Mouse (Mus musculus) Patski (cell line): ENCODE measurements around the gene Tmem165. TPM values are rescaled to one million over a fixed set of nuclear protein-coding genes. Genes with fewer than 3 reads are reported as not detected.

Experiments used
- ATAC-seq: fragments of 100-300 bp; one replicate; pipeline ENCODE4 v1.8.0; 2021
- CTCF ChIA-PET: fragments of 350-600 bp; sonication (Branson Sonifier 250); formaldehyde crosslinking; loops from one replicate; lab custom pipeline; 2022; ENCODE audit warnings: inconsistent platforms; lab: Charles Lee
- POLR2A ChIA-PET: fragments of 350-600 bp; sonication (Branson Sonifier 250); formaldehyde crosslinking; loops from one replicate; lab custom pipeline; 2022; ENCODE audit warnings: antibody characterized with exemption, inconsistent platforms; lab: Charles Lee
- DNase-seq: peaks from one replicate; pipeline ENCODE4 v3.0.0-alpha.2; 2011; ENCODE audit warnings: low read depth, low spot score
- H3K27me3 ChIP-seq: fragments of 371-371 bp; one replicate; pipeline ENCODE4 v1.5.1; 2021
- CTCF ChIP-seq: fragments of 100-300 bp; IDR thresholded peaks from one replicate; pipeline ENCODE4 v1.5.1; 2021
- in situ Hi-C: fragments of 300-500 bp; cut with MboI; formaldehyde crosslinking; loops from 3 replicates; pipeline ENCODE4 v1.11.1; 2018; ENCODE audit warnings: low pct_unique_long_range_greater_than_20kb, mixed read lengths
- polyA plus RNA-seq: library from polyadenylated mRNA; unstranded; gene quantifications from one replicate; pipeline ENCODE4 v1.2.3, GENCODE M21; 2021

Tmem165 gene
- polyA plus RNA-seq, 1 experiment from 2014 or later, result 129 TPM

DNA sequence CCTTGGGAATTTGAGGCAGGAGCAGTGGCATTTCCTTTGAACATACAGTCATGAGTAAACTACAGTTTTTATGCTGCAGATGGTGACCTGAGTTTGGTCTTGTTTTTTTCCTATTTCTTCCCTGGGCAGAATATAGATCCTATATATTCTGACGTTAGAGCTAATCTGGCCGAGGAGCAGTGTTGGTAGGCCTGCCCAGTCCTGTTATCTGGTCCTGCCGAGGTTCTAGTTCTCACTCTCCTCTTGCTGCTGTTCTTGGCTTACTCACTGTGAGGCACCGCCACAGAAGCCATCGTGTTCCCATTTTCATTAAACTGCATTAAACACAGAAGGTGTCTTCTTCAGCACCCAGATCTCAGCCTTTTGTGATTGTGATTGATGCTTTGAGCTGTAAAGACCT is 4.2 kb downstream of the Tmem165 start:
- ChIA-PET CTCF (interaction anchor here (0.7 kb wide), 1 partner anchor 10 kb away, joined by 3 read pairs; no protein-coding TSS in a partner anchor), POLR2A (interaction anchor here (1.0 kb wide), 1 partner anchor 26 kb away, joined by 3 read pairs; no protein-coding TSS in a partner anchor)
- no peak for TF ChIP-seq CTCF
- DNase-seq (no peak), ATAC-seq (no peak)
- H3K27me3 ChIP-seq, result no peaks in the 10 kb centered on the region
- in situ Hi-C loops, result no loop called here

GRCm38 (mm10) chr5:76190609-76191008 is 6.9 kb downstream of the Tmem165 start:
- DNase-seq (no peak), ATAC-seq (no peak)
- CTCF ChIA-PET, result interaction anchor here (0.8 to 1.0 kb wide), 2 partner anchors 8 to 20 kb away, joined by 3 read pairs; no protein-coding TSS in a partner anchor
- POLR2A ChIA-PET, result no interaction called here
- no peak for TF ChIP-seq CTCF
- in situ Hi-C loops, result no loop called here
- H3K27me3 ChIP-seq, result no peaks in the 10 kb centered on the region

DNA sequence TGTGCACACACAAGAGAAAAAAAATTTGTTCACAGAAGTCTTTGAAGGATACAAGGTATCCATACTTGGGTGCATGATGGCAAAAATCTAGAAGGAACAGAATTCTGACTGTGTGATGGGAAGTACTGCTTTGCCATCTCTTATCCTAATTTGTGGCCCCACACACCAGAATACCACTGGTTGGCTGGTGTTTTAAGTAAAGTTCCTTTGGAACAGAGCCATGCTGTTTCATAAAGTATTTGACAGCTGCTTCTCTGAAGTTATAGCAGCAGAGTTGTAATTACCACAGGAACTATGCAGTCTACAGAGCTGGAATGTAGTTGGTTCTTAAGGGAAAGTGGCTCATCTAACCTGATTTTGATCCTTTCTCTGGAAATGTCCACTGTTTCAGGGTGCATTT is 9.4 kb downstream of the Tmem165 start:
- POLR2A ChIA-PET, result interaction anchor here (1.0 kb wide), 1 partner anchor 9 kb away, joined by 3 read pairs; no protein-coding TSS in a partner anchor
- DNase-seq, result no peak

DNA sequence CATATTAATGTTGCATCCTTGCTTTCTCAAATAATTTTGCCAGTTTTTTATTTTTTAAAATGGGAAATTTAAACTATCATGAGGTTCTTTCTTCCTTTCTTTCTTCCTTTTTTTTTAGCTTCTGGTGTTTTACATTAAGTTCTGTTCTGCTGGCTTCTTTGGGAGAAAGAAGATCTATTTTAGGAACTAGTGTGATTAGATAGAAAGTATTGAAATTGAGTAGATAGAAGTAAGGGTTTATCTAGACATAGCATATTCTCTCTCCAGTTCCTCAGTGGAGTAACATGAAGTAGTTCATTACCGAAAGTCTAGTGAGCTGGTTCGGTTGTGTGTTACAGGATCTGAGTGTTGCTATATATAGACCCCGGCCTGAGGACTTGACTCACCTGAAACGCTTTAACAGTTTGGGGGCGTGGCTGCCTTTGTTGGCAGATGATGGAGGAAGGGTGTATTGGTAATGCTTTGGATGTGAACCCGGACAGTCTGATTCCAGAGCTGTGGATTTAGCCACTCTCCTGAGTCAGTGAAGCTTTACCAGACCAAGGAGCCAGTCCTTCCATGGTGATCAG is 10.8 kb downstream of the Tmem165 start:
- TF ChIP-seq CTCF, result no peak
- DNase-seq, result no peak
- ATAC-seq, result peak; percentile 55
- CTCF ChIA-PET, result interaction anchor here (1.4 kb wide), 1 partner anchor 16 kb away, joined by 3 read pairs; no protein-coding TSS in a partner anchor
- H3K27me3 ChIP-seq, result no peaks in the 10 kb centered on the region
- POLR2A ChIA-PET, result interaction anchor here (0.6 to 1.0 kb wide), 2 partner anchors 31 to 683 kb away, joined by 3 to 4 read pairs; no protein-coding TSS in a partner anchor
- in situ Hi-C loops, result no loop called here

More for the DNA sequence above, 9.4 kb downstream of the Tmem165 start:
- ATAC-seq, result no peak
- TF ChIP-seq CTCF, result no peak
- H3K27me3 ChIP-seq, result no peaks in the 10 kb centered on the region
- CTCF ChIA-PET, result interaction anchor here (1.7 kb wide), 2 partner anchors 15 to 53 kb away, joined by 3 to 5 read pairs; partner anchors contain the start of gene Srd5a3
- in situ Hi-C loops, result no loop called here

- TF ChIP-seq CTCF, result no peak
- POLR2A ChIA-PET, result interaction anchor here (0.6 kb wide), 1 partner anchor 10 kb away, joined by 3 read pairs; no protein-coding TSS in a partner anchor
- no peaks in the 10 kb centered on the region for H3K27me3 ChIP-seq
- no peak for ATAC-seq
- in situ Hi-C loops, result no loop called here
- CTCF ChIA-PET, result interaction anchor here (1.0 to 2.4 kb wide), 2 partner anchors 10 to 31 kb away, joined by 3 to 8 read pairs; no protein-coding TSS in a partner anchor
- no peak for DNase-seq
Measured at GRCm38 (mm10) chr5:76199346-76199745, 15.7 kb downstream of the Tmem165 start.

GRCm38 (mm10) chr5:76203171-76203570 is 19.5 kb downstream of the Tmem165 start:
- DNase-seq (no peak), ATAC-seq (no peak)
- POLR2A ChIA-PET, result interaction anchor here (1.3 kb wide), 1 partner anchor 63 kb away, joined by 3 read pairs; the partner anchor contains the start of gene Srd5a3
- CTCF ChIA-PET, result interaction anchor here (1.4 kb wide), 1 partner anchor 11 kb away, joined by 4 read pairs; no protein-coding TSS in a partner anchor
- in situ Hi-C loops, result no loop called here
- no peak for TF ChIP-seq CTCF
- H3K27me3 ChIP-seq, result no peaks in the 10 kb centered on the region

DNA sequence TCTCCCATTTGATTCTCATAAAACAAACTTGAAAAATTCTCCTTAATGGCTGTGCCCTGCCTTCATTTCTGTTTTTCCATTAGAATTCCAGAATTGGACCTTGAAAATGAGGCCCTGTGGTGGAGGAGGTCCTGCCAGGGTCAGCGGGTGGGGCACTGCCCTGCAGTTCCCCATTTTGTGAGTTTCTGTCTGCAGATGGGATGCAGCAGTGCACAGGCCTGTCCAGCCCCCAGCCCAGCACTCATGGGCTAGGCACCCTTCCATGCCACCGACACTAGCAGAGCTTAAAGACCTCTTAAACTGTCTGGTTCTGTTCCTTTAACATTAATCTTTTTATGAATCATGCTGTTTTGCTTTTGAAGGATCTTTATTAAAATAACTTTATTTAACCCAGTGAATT is 22.2 kb downstream of the Tmem165 start:
- no peak for ATAC-seq
- DNase-seq, result no peak
- ChIA-PET POLR2A (no interaction called here), CTCF (interaction anchor here (1.0 to 1.6 kb wide), 2 partner anchors 21 to 99 kb away, joined by 3 to 5 read pairs; partner anchors contain the start of gene Clock)
- no peak for TF ChIP-seq CTCF
- no peaks in the 10 kb centered on the region for H3K27me3 ChIP-seq
- in situ Hi-C loops, result no loop called here

DNA sequence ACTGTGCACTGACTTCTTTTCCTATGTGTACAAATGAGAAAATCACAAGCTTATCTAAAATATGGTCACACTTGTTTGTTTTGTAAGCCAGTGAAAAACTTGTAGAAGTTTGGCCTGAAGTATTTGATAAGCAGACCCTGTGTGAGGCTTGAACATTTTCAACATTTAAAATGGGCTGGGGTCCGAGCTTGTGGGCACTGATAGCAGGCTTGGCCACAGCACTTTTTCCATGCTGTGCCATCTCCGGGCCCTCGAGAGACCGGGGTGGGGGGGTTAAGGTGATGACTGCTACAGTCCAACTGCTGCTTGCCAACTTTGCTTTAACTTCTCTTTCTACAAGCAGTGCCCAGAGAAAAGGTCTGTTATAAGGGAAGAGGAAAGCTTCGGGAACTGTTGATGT is 24.4 kb downstream of the Tmem165 start:
- DNase-seq (no peak), ATAC-seq (no peak)
- no peaks in the 10 kb centered on the region for H3K27me3 ChIP-seq
- POLR2A ChIA-PET, result no interaction called here
- CTCF ChIA-PET, result interaction anchor here (1.4 to 2.7 kb wide), 4 partner anchors 9 to 29 kb away, joined by 3 to 8 read pairs (median 4); no protein-coding TSS in a partner anchor
- in situ Hi-C loops, result no loop called here
- TF ChIP-seq CTCF, result no peak

DNA sequence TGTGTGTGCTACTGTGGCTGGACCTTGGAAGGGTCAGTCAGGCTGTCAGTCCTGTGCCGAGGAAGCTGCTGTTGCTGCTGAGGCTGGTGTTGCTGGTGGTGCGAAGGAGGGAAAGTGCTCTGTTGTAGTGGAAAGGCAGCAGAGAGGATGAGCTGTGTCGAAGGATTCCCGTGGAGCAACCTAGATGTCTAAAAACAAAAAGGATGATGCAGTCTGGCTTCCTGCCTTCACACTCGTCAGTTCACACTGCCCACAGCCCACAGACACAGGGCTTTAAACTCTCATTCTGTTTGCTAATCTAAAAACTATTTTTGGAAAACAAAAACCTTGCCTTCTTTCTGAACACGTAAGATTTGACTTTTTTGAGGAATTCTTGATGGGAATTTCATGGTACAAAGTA is 33.0 kb downstream of the Tmem165 start:
- ChIA-PET CTCF (interaction anchor here (1.3 kb wide), 1 partner anchor 9 kb away, joined by 5 read pairs; no protein-coding TSS in a partner anchor), POLR2A (no interaction called here)
- DNase-seq (no peak), ATAC-seq (no peak)
- no peak for TF ChIP-seq CTCF
- no peaks in the 10 kb centered on the region for H3K27me3 ChIP-seq
- in situ Hi-C loops, result no loop called here

DNA sequence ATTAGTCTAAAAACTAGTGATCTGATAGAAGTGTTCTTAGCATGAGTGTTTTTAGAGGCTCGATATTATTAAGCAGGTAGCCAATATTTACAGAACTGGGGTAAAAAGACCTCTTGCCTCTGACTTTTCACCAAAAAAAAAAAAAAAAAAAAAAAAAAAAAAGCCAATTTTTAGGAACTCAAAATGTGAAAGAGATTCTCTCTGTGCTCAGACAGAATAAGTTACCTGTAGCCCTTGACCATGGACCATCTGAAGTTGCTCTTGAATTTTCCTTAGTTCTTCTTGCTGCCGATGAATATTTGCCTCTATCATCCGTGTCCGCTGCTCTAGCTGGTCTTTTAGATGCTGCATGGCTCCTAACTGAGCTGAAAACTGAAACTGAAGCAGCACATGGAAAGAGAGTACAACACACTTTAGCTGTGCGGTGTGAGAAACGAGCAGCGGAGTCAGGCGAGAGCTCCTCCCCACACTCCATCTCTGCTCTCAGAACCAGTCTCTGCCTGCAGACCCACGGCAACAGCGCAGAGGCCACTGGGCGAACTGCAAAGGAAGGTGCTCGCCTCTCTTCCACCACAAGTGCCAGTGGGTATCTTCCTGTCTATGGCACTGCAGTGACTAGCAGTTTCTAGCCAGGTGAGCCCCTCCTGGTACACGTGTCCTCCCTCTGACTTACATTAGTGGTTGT is 47.6 kb downstream of the Tmem165 start:
- in situ Hi-C loops, result no loop called here
- DNase-seq (no peak), ATAC-seq (no peak)
- ChIA-PET POLR2A (interaction anchor here (0.7 kb wide), 1 partner anchor 1976 kb away, joined by 5 read pairs; no protein-coding TSS in a partner anchor), CTCF (no interaction called here)
- H3K27me3 ChIP-seq, result no peaks in the 10 kb centered on the region
- TF ChIP-seq CTCF, result no peak
